Comparison of ENCODE assay signal across 28 mouse cellular contexts in genomic region chr5:32756141-32756540, GRCm38 (mm10).
"Had no signal": no experiment of that assay in that cellular context is flagged by ENCODE, and none has a peak within 500 bp of the region (broad histone marks: within the 10 kb centered on the region; RNA-seq: fewer than 3 reads in every experiment).

No protein-coding gene starts in this region.

- H3K4me3 ChIP-seq: limb, embryonic 10.5 days; limb, embryonic 12.5 days; limb, embryonic 13.5 days; limb, embryonic 15.5 days; liver, embryonic 12.5 days; liver, embryonic 13.5 days; liver, embryonic 15.5 days; lung, embryonic 15.5 days; megakaryocyte, embryonic 14.5 days; midbrain, embryonic 10.5 days; midbrain, embryonic 12.5 days; midbrain, embryonic 13.5 days; midbrain, embryonic 15.5 days; myocyte; neural tube, embryonic 12.5 days had no signal

- H3K27ac ChIP-seq: limb, embryonic 10.5 days; limb, embryonic 12.5 days; limb, embryonic 13.5 days; limb, embryonic 15.5 days; liver, embryonic 12.5 days; liver, embryonic 13.5 days; liver, embryonic 14.5 days; liver, embryonic 15.5 days; lung, embryonic 15.5 days; macrophage; midbrain, embryonic 10.5 days; midbrain, embryonic 12.5 days; midbrain, embryonic 13.5 days; midbrain, embryonic 15.5 days; neural tube, embryonic 12.5 days had no signal

- H3K36me3 ChIP-seq: limb, embryonic 15.5 days; liver, embryonic 15.5 days; lung, embryonic 15.5 days; midbrain, embryonic 12.5 days; midbrain, embryonic 15.5 days had no signal

- DNase-seq: left cerebral cortex, postnatal 4 days; liver; liver, embryonic 13.5 days; liver, postnatal 0 days; lung, adult 18-20 months; lung, adult 2 months; lung, embryonic 14.5 days; lung, postnatal 10 days; lung, postnatal 14 days; lung, postnatal 36 days; lung, postnatal 4 days; midbrain, embryonic 14.5 days had no signal

- H3K9ac ChIP-seq: limb, embryonic 12.5 days; limb, embryonic 13.5 days; limb, embryonic 15.5 days; liver, embryonic 12.5 days; liver, embryonic 13.5 days; liver, embryonic 14.5 days; liver, embryonic 15.5 days; liver, postnatal 0 days; lung, embryonic 14.5 days; lung, embryonic 15.5 days; midbrain, embryonic 12.5 days; midbrain, embryonic 13.5 days; midbrain, embryonic 15.5 days; neural tube, embryonic 12.5 days had no signal

- H3K27me3 ChIP-seq: limb, embryonic 12.5 days; limb, embryonic 13.5 days; limb, embryonic 15.5 days; liver, embryonic 12.5 days; liver, embryonic 13.5 days; liver, embryonic 15.5 days; lung, embryonic 15.5 days; megakaryocyte, embryonic 14.5 days; midbrain, embryonic 12.5 days; midbrain, embryonic 13.5 days; midbrain, embryonic 15.5 days; neural tube, embryonic 12.5 days had no signal

- H3K4me1 ChIP-seq: limb, embryonic 10.5 days; limb, embryonic 12.5 days; limb, embryonic 13.5 days; limb, embryonic 15.5 days; liver, embryonic 12.5 days; liver, embryonic 15.5 days; lung, embryonic 15.5 days; neural tube, embryonic 12.5 days had no signal
